Comparison of ENCODE assay signal across 20 mouse cellular contexts in the genomic region with DNA sequence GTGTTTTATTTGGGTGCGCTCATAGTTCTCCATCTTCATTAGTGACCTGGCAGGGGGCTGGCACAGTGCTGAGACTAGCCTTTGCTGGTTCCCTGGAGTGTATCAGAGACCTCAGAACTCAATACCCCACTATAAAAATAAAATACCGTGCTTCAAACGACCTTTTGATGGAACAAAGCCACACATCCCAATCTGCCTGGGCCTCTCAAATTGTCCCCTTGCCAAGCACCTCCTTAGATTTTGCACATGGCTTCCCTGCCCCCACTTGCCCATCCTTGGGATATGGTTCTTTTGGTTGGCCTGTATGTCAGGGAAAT.
DNase-seq lines count a peak whose midpoint lies in the region; ATAC-seq lines count a peak whose summit lies in the region.
"Had no signal": no experiment of that assay in that cellular context is flagged by ENCODE, and none has a peak within 500 bp of the region (broad histone marks: within the 10 kb centered on the region; RNA-seq: fewer than 3 reads in every experiment).

No protein-coding gene starts in this region.

- no peak for DNase-seq in hindbrain, embryonic 10.5 days (ENCODE audit: low spot score)
- DNase-seq in hindbrain, embryonic 14.5 days (ENCODE audit: low spot score) = no peak
- DNase-seq in neural tube, embryonic 10.5 days (ENCODE audit: extremely low spot score, low spot score) = no peak
- no peak for DNase-seq in forebrain, embryonic 11.5 days (ENCODE audit: low spot score)
- DNase-seq in adrenal gland, adult (ENCODE audit: inconsistent age in 2 of 2, low spot score in 1 of 2) = no peak
- DNase-seq: adrenal gland, postnatal 10 days; B cell, adult 2 months; cerebellum, adult 11-12 months; gastrocnemius, postnatal 10 days; kidney, adult 8-10 months; layer of hippocampus, adult 9-11 months; lung, postnatal 10 days; right cerebral cortex, postnatal 25 days; thymus, postnatal 25 days had no signal

- peaks cover 19% of the 10 kb centered on the region for H3K4me1 ChIP-seq in hindbrain, embryonic 10.5 days (replicated peaks)
- 0 out of 2 replicates have a peak, but pooled peaks cover 6% of the 10 kb centered on the region for H3K4me1 ChIP-seq in hindbrain, embryonic 14.5 days (replicated peaks; ENCODE audit: control insufficient read depth, insufficient read depth, low read length)
- H3K4me1 ChIP-seq in neural tube, embryonic 13.5 days (replicated peaks) = peaks cover 13% of the 10 kb centered on the region
- peaks cover 3% of the 10 kb centered on the region for H3K4me1 ChIP-seq in forebrain, embryonic 11.5 days (replicated peaks; ENCODE audit: control insufficient read depth, insufficient read depth, low read length)
- peaks cover 23% of the 10 kb centered on the region for H3K4me1 ChIP-seq in limb, embryonic 13.5 days
- H3K4me1 ChIP-seq: megakaryocyte, embryonic 14.5 days had no signal

- no peaks in the 10 kb centered on the region for H3K27me3 ChIP-seq in hindbrain, embryonic 10.5 days (ENCODE audit: insufficient read depth, poor library complexity, severe bottlenecking)
- no peaks in the 10 kb centered on the region for H3K27me3 ChIP-seq in hindbrain, embryonic 14.5 days (ENCODE audit: control insufficient read depth, insufficient read depth, low read length)
- H3K27me3 ChIP-seq in neural tube, embryonic 13.5 days = no peaks in the 10 kb centered on the region
- H3K27me3 ChIP-seq in forebrain, embryonic 11.5 days (ENCODE audit: control insufficient read depth, insufficient read depth, low read length) = no peaks in the 10 kb centered on the region
- H3K27me3 ChIP-seq in limb, embryonic 13.5 days = no peaks in the 10 kb centered on the region

- no peak overlapping the region for H3K9ac ChIP-seq in hindbrain, embryonic 14.5 days
- no peak overlapping the region for H3K9ac ChIP-seq in neural tube, embryonic 13.5 days
- H3K9ac ChIP-seq in forebrain, embryonic 11.5 days (ENCODE audit: low read length) = no peak overlapping the region
- H3K9ac ChIP-seq in limb, embryonic 13.5 days = no peak overlapping the region
- H3K9ac ChIP-seq: liver, embryonic 14.5 days had no signal

- no peaks in the 10 kb centered on the region for H3K36me3 ChIP-seq in hindbrain, embryonic 10.5 days
- H3K36me3 ChIP-seq in hindbrain, embryonic 14.5 days (replicated peaks; ENCODE audit: control insufficient read depth, insufficient read depth) = no peaks in the 10 kb centered on the region
- no peaks in the 10 kb centered on the region for H3K36me3 ChIP-seq in neural tube, embryonic 13.5 days
- no peaks in the 10 kb centered on the region for H3K36me3 ChIP-seq in forebrain, embryonic 11.5 days (ENCODE audit: control insufficient read depth, insufficient read depth, low read length)
- no peaks in the 10 kb centered on the region for H3K36me3 ChIP-seq in limb, embryonic 13.5 days

- H3K4me2 ChIP-seq in hindbrain, embryonic 14.5 days (replicated peaks) = no peak overlapping the region
- H3K4me2 ChIP-seq in neural tube, embryonic 13.5 days = peak overlapping the region; percentile 24; the same call in 1 of the 2 replicates
- H3K4me2 ChIP-seq in forebrain, embryonic 11.5 days (ENCODE audit: low read depth, low read length, severe bottlenecking) = no peak overlapping the region
- H3K4me2 ChIP-seq in limb, embryonic 13.5 days (replicated peaks) = 0 out of 2 replicates have a peak overlapping the region, but pooled peaks have one; percentile 17

- H3K4me3 ChIP-seq in hindbrain, embryonic 10.5 days = no peak overlapping the region
- H3K4me3 ChIP-seq in hindbrain, embryonic 14.5 days (replicated peaks; ENCODE audit: low read length) = no peak overlapping the region
- no peak overlapping the region for H3K4me3 ChIP-seq in neural tube, embryonic 13.5 days
- H3K4me3 ChIP-seq in forebrain, embryonic 11.5 days (ENCODE audit: low read depth, low read length) = no peak overlapping the region
- no peak overlapping the region for H3K4me3 ChIP-seq in limb, embryonic 13.5 days
- H3K4me3 ChIP-seq: megakaryocyte, embryonic 14.5 days had no signal

- 40% methylated on average over 3 of the region's 3 CpGs for WGBS in hindbrain, embryonic 10.5 days
- 19% methylated on average over 3 of the region's 3 CpGs for WGBS in hindbrain, embryonic 14.5 days
- WGBS in neural tube, embryonic 13.5 days = 17% methylated on average over 3 of the region's 3 CpGs
- WGBS in forebrain, embryonic 11.5 days = 26% methylated on average over 3 of the region's 3 CpGs
- 15% methylated on average over 3 of the region's 3 CpGs for WGBS in limb, embryonic 13.5 days

- H3K27ac ChIP-seq in hindbrain, embryonic 10.5 days = peak overlapping the region; percentile 37
- no peak overlapping the region for H3K27ac ChIP-seq in hindbrain, embryonic 14.5 days
- no peak overlapping the region for H3K27ac ChIP-seq in neural tube, embryonic 13.5 days (replicated peaks)
- peak overlapping the region; percentile 78 for H3K27ac ChIP-seq in forebrain, embryonic 11.5 days (ENCODE audit: low read depth, low read length)
- H3K27ac ChIP-seq in limb, embryonic 13.5 days = peak overlapping the region; percentile 39; the same call in 1 of the 2 replicates
- H3K27ac ChIP-seq: hindbrain, postnatal 0 days; liver, embryonic 14.5 days had no signal

- no peak for ATAC-seq in hindbrain, embryonic 14.5 days (ENCODE audit: low FRiP score)
- ATAC-seq in neural tube, embryonic 13.5 days (ENCODE audit: low read depth) = no peak; the same call in 1 of the 2 replicates
- ATAC-seq in forebrain, embryonic 11.5 days (replicated peaks; ENCODE audit: low FRiP score) = peak; percentile 60
- peak; percentile 51; the same call in 1 of the 2 replicates for ATAC-seq in limb, embryonic 13.5 days (ENCODE audit: low FRiP score, low read depth)
- no peak for ATAC-seq in inflammation-experienced regulatory T-cells, adult 6 months
- ATAC-seq: hindbrain, postnatal 0 days had no signal

- no peaks in the 10 kb centered on the region for H3K9me3 ChIP-seq in hindbrain, embryonic 10.5 days
- no peaks in the 10 kb centered on the region for H3K9me3 ChIP-seq in hindbrain, embryonic 14.5 days (ENCODE audit: control insufficient read depth, low read length)
- no peaks in the 10 kb centered on the region for H3K9me3 ChIP-seq in neural tube, embryonic 13.5 days
- no peaks in the 10 kb centered on the region for H3K9me3 ChIP-seq in forebrain, embryonic 11.5 days (ENCODE audit: control insufficient read depth, low read length)
- H3K9me3 ChIP-seq in limb, embryonic 13.5 days = no peaks in the 10 kb centered on the region
- H3K9me3 ChIP-seq: megakaryocyte, embryonic 14.5 days had no signal

Comparison
In these comparisons a context has a peak if more than half of its experiments do, and no peak if none do; other contexts are left out.
1. H3K27ac ChIP-seq: peak in hindbrain, embryonic 10.5 days (single experiment), forebrain, embryonic 11.5 days (single experiment) and limb, embryonic 13.5 days (single experiment); none in hindbrain, embryonic 14.5 days (single experiment) and neural tube, embryonic 13.5 days (single experiment).
2. ATAC-seq: peak in forebrain, embryonic 11.5 days (single experiment) and limb, embryonic 13.5 days (single experiment); none in hindbrain, embryonic 14.5 days (single experiment), neural tube, embryonic 13.5 days (single experiment) and inflammation-experienced regulatory T-cells, adult 6 months (single experiment).
3. H3K4me2 ChIP-seq: peak in neural tube, embryonic 13.5 days (single experiment) and limb, embryonic 13.5 days (single experiment); none in hindbrain, embryonic 14.5 days (single experiment) and forebrain, embryonic 11.5 days (single experiment).